Mouse (Mus musculus) heart, adult 2 months (tissue): Measurements from ENCODE around the gene Cdc42ep5. TPM values are rescaled to one million over a fixed set of nuclear protein-coding genes. Genes with fewer than 3 reads are reported as not detected.
A peak's percentile ranks its signal among the peaks of the same experiment; 100 is the strongest.
"Not testable (repeated sequence)": the region's sequence is repeated elsewhere in the genome, so short reads cannot be mapped to it uniquely, and the experiment has no call there.

ENCODE experiments used
- DNase-seq, 2 experiments: peaks; one replicate each; pipeline ENCODE4 v3.0.0; 2021
- H3K27ac ChIP-seq: fragments of 200-600 bp; 2 replicates; pipeline ENCODE4 v1.8.1; 2022
- H3K27me3 ChIP-seq: fragments of 200-500 bp; 2 replicates; pipeline ENCODE4 v1.6.1; 2012; ENCODE audit warnings: mild to moderate bottlenecking, low read length, inconsistent platforms, mixed read lengths; ENCODE audit not compliant: control insufficient read depth, insufficient read depth
- H3K36me3 ChIP-seq: fragments of 200-500 bp; 2 replicates; pipeline ENCODE4 v1.6.1; 2012; ENCODE audit warnings: low read length, inconsistent platforms; ENCODE audit not compliant: control insufficient read depth, insufficient read depth
- H3K4me1 ChIP-seq: fragments of 200-500 bp; 2 replicates; pipeline ENCODE4 v1.6.1; 2011; ENCODE audit warnings: low read length; ENCODE audit not compliant: control insufficient read depth, insufficient read depth
- H3K4me3 ChIP-seq: fragments of 200-600 bp; 2 replicates; pipeline ENCODE4 v1.8.1; 2022
- H3K79me2 ChIP-seq: fragments of 200-500 bp; replicated peaks from 2 replicates; pipeline ENCODE4 v1.6.1; 2012; ENCODE audit warnings: mild to moderate bottlenecking, inconsistent platforms, low read length, moderate library complexity, mixed read lengths; ENCODE audit not compliant: control insufficient read depth, insufficient read depth
- H3K9ac ChIP-seq: fragments of 200-500 bp; 2 replicates; pipeline ENCODE4 v1.6.1; 2012; ENCODE audit warnings: low read depth, mild to moderate bottlenecking, control low read depth, inconsistent platforms, low read length, mixed read lengths
- CTCF ChIP-seq: fragments of 200-600 bp; IDR thresholded peaks from 2 replicates; pipeline ENCODE4 v1.8.1; 2022; ENCODE audit warnings: antibody characterized with exemption, mild to moderate bottlenecking, moderate library complexity
- EP300 ChIP-seq: fragments of 200-500 bp; IDR thresholded peaks from 2 replicates; pipeline ENCODE4 v1.6.1; 2011; ENCODE audit warnings: low read depth, low read length, control low read depth; ENCODE audit not compliant: insufficient read depth
- POLR2A ChIP-seq: fragments of 200-500 bp; IDR thresholded peaks from 2 replicates; pipeline ENCODE4 v1.6.1; 2011; ENCODE audit warnings: mild to moderate bottlenecking, low read depth, low read length, control low read depth; ENCODE audit not compliant: insufficient read depth
- WGBS: fragments of 180-500 bp; shearing (Covaris S2); methylation state at CpG from one replicate; pipeline ENCODE4 v1.1.7; 2018; 5-methylcytosine and 5-hydroxymethylcytosine counted together
- intact Hi-C: fragments of 180-260 bp; cut with DNase I; formaldehyde crosslinking; loops from one replicate; pipeline ENCODE4 v1.15.1; 2025
- polyA plus RNA-seq: library from polyadenylated mRNA; depleted of rRNA; stranded (reverse); fragments of >200 nt; gene quantifications from 2 replicates; pipeline ENCODE4 v1.2.3, GENCODE M21; 2012
- total RNA-seq, 2 experiments: library from RNA; stranded (reverse); gene quantifications; 2 replicates each; pipeline ENCODE4 v1.2.3; 2021

Gene Cdc42ep5
- total and polyA plus RNA-seq, 3 experiments, result 3.1 to 10.7 (median 5.8) TPM

DNA sequence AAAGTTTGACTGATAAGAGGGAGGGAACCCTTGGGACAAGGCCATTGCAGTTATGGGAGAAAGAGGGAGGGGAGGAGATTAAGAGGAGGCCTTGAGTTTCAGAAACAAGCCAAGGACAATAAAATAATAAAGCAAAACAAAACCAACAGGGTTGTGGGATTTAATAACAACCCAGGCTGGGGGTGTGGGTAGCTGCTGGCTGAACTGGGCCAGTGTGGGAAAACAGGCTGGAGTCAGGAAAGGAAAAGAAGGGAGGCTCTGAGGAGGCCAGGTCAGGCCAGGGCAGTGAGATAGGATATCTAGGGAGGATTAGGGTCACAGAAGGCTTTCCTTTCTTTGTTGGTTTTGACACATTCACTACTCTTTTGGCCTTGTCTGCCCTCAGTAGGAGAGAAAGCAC lies 2.4 kb upstream of the Cdc42ep5 start:
- intact Hi-C loops, result no loop called here
- Histone ChIP-seq H3K27ac (no peak overlapping the region), H3K79me2 (no peaks in the 10 kb centered on the region), H3K27me3 (no peaks in the 10 kb centered on the region), H3K4me3 (no peak overlapping the region), H3K9ac (no peak overlapping the region), H3K36me3 (no peaks in the 10 kb centered on the region), H3K4me1 (peaks cover 1% of the 10 kb centered on the region; the same call in 1 of the 2 replicates)
- no peak for DNase-seq
- TF ChIP-seq CTCF (no peak), EP300 (no peak), POLR2A (no peak)

DNA sequence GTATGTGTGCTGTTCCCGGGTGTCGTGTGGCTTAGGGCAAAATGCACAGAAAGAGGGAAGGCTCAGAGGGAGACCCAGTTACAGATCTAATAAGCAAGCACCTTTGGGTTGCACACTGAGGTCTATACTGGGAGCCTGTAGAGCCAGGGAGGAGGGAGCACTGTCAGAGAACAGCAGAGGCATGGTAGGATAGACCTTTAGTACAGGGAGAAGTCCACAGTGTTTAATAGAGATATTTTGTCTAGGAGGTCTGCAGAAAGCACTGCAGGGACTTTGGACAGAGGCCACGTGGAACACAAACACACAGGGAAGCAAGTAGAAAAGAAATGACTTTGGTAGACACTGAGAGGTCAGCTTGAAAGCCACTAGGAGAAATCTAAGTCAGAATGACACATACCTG lies 626 bp upstream of the Cdc42ep5 start:
- Histone ChIP-seq H3K9ac (0 out of 2 replicates have a peak overlapping the region, but pooled peaks have one; percentile 10), H3K27ac (no peak overlapping the region; the same call in 1 of the 2 replicates), H3K79me2 (no peaks in the 10 kb centered on the region), H3K4me3 (no peak overlapping the region), H3K36me3 (no peaks in the 10 kb centered on the region), H3K27me3 (no peaks in the 10 kb centered on the region), H3K4me1 (peaks cover 1% of the 10 kb centered on the region; the same call in 1 of the 2 replicates)
- no peak for TF ChIP-seq POLR2A
- no peak for TF ChIP-seq EP300
- TF ChIP-seq CTCF, result no peak
- no peak for DNase-seq
- WGBS, result 12% methylated on average over 3 of the region's 3 CpGs
- intact Hi-C loops, result loop anchor here (2.0 kb wide), 1 partner anchor 14 kb away; the partner anchor contains the start of gene Leng9

DNA sequence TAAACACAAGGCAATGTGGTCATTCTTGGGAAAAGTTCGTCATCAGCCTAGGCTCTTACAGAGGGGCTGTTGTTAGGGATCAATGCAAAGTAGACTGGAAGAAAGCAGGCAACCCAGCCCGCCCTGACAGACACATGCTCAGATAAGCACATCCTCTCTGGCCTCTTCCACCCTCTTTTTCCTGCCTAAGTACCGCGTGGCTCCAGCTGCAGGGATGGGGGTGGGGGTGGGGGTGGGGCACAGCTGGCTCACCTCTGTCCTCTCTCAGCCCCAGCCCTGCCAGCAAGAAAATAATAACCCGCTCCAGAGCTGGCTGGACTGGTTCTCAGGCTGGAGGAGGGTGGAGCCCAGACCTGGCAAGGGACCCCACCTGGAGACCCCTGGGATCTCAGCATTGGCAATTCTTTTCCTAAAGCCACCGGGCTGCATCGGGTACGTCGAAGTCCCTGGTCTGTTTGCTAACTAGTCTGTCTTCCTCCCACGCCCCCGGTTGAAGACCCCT lies 1.0 kb downstream of the Cdc42ep5 start:
- no peaks in the 10 kb centered on the region for H3K27me3 ChIP-seq
- no peaks in the 10 kb centered on the region for H3K36me3 ChIP-seq
- peak overlapping the region; percentile 80 for H3K27ac ChIP-seq
- no peak for TF ChIP-seq EP300
- no peak for TF ChIP-seq CTCF
- TF ChIP-seq POLR2A, result no peak
- DNase-seq, result peak in 1 of 2 experiments; percentile 29
- H3K9ac ChIP-seq, result peak overlapping the region; percentile 64
- H3K4me1 ChIP-seq, result peaks cover 1% of the 10 kb centered on the region; the same call in 1 of the 2 replicates
- 1% methylated on average over 11 of the region's 11 CpGs for WGBS
- intact Hi-C loops, result loop anchor here (2.0 kb wide), 1 partner anchor 13 kb away; the partner anchor contains the start of gene Leng9
- H3K4me3 ChIP-seq, result peak overlapping the region; percentile 57
- no peaks in the 10 kb centered on the region for H3K79me2 ChIP-seq

DNA sequence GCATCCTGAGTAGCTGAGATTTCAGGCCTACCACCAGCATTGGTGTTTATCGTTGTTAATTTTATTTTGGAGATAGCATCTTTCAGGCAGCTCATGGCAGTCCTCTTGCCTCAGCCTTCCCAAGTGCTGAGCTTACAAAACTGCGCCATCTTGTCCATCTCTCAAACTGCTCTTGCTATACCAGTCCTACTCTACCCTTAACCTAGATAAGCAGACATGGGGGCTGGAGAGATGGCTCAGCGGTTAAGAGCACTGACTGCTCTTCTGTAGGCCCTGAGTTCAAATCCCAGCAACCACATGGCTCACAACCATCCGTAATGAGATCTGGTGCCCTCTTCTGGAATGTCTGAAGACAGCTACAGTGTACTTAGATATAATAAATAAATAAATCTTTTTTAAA lies 3.1 kb downstream of the Cdc42ep5 start:
- intact Hi-C loops, H3K36me3 ChIP-seq, H3K4me3 ChIP-seq, H3K27me3 ChIP-seq, H3K79me2 ChIP-seq, H3K9ac ChIP-seq, H3K4me1 ChIP-seq, DNase-seq, H3K27ac ChIP-seq: not testable (repeated sequence)
- WGBS, result 97% methylated on average over 4 of the region's 4 CpGs
- peak; percentile 28 for TF ChIP-seq CTCF

DNA sequence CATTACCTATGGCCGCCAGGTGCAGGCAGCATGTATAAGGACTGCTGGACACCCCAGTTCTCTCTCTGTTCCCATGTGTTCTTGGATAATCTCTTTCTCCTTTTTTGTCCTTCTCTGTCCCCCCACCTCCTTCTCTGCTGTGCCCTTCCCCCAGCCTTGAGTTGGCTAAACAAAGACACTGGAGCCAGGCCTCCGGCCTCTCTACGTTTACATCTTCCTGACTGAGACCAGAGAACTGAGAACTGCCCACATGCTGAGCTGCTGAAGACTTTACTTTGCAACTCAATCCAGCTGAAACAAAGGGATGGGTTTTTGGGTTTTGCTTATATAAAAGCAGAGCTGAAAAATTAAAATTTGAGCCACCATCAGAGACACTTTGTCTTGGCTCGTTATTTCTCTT lies 9.7 kb downstream of the Cdc42ep5 start:
- H3K36me3 ChIP-seq, result no peaks in the 10 kb centered on the region
- WGBS, result 54% methylated on average over 4 of the region's 4 CpGs
- H3K9ac ChIP-seq, result no peak overlapping the region
- H3K27me3 ChIP-seq, result no peaks in the 10 kb centered on the region
- no peaks in the 10 kb centered on the region; the same call in 1 of the 2 replicates for H3K4me1 ChIP-seq
- TF ChIP-seq CTCF (no peak), POLR2A (no peak), EP300 (no peak)
- no peak overlapping the region for H3K4me3 ChIP-seq
- no peak overlapping the region for H3K27ac ChIP-seq
- no peaks in the 10 kb centered on the region for H3K79me2 ChIP-seq
- intact Hi-C loops, result loop anchor here (10.0 kb wide), 1 partner anchor 650 kb away; no protein-coding TSS in a partner anchor
- no peak for DNase-seq

DNA sequence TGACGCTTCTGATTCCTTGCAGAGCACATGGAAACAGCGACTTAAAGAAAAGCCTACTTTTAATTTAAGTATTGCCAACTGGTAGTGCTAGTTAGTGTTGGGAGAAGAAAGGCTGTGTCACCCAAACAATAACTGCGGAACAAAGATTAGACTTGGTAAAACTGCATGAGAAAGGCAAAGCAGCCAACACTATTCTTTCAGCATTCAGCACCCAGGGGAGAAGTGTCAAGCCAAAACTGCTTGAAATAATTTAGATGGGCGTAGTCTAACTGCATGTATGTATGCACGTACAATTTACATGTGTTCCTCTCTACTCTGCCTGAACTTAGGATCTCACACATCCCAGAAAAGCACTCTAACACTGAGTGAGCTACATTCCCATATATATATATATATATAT lies 10.3 kb downstream of the Cdc42ep5 start:
- TF ChIP-seq EP300 (no peak), CTCF (no peak), POLR2A (no peak)
- Histone ChIP-seq H3K4me1 (no peaks in the 10 kb centered on the region; the same call in 1 of the 2 replicates), H3K27ac (no peak overlapping the region), H3K79me2 (no peaks in the 10 kb centered on the region), H3K27me3 (no peaks in the 10 kb centered on the region), H3K36me3 (no peaks in the 10 kb centered on the region), H3K9ac (no peak overlapping the region), H3K4me3 (no peak overlapping the region)
- intact Hi-C loops, result loop anchor here (10.0 kb wide), 1 partner anchor 650 kb away; no protein-coding TSS in a partner anchor
- WGBS, result 56% methylated on average over 5 of the region's 5 CpGs
- DNase-seq, result no peak
